ENCODE assay signal across 8 mouse cellular contexts in the genomic region with DNA sequence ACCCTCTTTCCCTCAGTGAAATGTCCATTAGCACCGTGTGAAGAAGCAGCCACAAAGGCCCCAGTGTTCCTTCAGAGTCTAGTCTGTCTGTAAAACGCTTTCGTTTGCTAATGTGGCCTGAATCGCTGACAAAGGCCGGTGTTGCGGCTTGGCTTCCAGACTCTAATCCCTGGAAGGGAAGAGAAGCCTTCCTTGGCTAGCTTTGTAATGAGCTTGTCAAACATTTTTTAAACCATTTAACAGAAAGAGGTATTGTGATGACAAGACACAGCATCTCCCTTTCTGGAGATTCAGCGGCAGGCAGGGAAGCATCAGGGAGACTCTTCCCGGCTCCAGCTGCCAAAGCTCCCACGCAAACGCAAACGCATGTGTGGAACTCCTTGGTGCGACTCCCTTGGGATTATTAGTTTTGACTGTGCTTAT.
DNase-seq lines count a peak whose midpoint lies in the region; ATAC-seq and TF ChIP-seq lines count a peak whose summit lies in the region.

No protein-coding gene starts in this region.

- TF ChIP-seq POLR2A in embryonic fibroblast, embryonic 13.5 days (IDR thresholded peaks at IDR 0.05; ENCODE audit: low read depth, low read length) = no peak
- no peak for TF ChIP-seq POLR2A in myocyte (IDR thresholded peaks at IDR 0.05; ENCODE audit: insufficient read length, low read depth)

- H3K4me1 ChIP-seq in embryonic fibroblast, embryonic 13.5 days (ENCODE audit: control insufficient read depth, insufficient read depth, low read length) = no peaks in the 10 kb centered on the region
- H3K4me1 ChIP-seq in hindbrain, embryonic 11.5 days (replicated peaks; ENCODE audit: control insufficient read depth, insufficient read depth, low read length) = 0 out of 2 replicates have a peak, but pooled peaks cover 3% of the 10 kb centered on the region

- H3K4me2 ChIP-seq in hindbrain, embryonic 11.5 days (replicated peaks; ENCODE audit: low read depth, low read length) = peak overlapping the region; percentile 25
- peak overlapping the region; percentile 21 for H3K4me2 ChIP-seq in myocyte (ENCODE audit: low read depth)

- peak; percentile 83 for ATAC-seq in hindbrain, embryonic 11.5 days (ENCODE audit: low FRiP score)
- ATAC-seq in CD4-positive, CD25-positive, alpha-beta regulatory T cell, adult 4 months = no peak

- H3K36me3 ChIP-seq in hindbrain, embryonic 11.5 days (ENCODE audit: control insufficient read depth, insufficient read depth, low read length) = no peaks in the 10 kb centered on the region
- no peaks in the 10 kb centered on the region for H3K36me3 ChIP-seq in myocyte (ENCODE audit: control insufficient read depth, insufficient read depth)

- H3K4me3 ChIP-seq in embryonic fibroblast, embryonic 13.5 days (ENCODE audit: insufficient read depth, low read length) = 0 out of 2 replicates have a peak overlapping the region, but pooled peaks have one; percentile 5
- H3K4me3 ChIP-seq in hindbrain, embryonic 11.5 days (ENCODE audit: low read depth, low read length) = peak overlapping the region; percentile 6; the same call in 1 of the 2 replicates
- no peak overlapping the region for H3K4me3 ChIP-seq in myocyte

- TF ChIP-seq CTCF in embryonic fibroblast, embryonic 13.5 days (IDR thresholded peaks at IDR 0.05; ENCODE audit: borderline replicate concordance, insufficient read depth, low read length) = no peak

- DNase-seq in ovary, postnatal 14 days (ENCODE audit: low spot score) = peak; percentile 5
- no peak for DNase-seq in ovary, postnatal 36 days (ENCODE audit: low spot score)
- peak; percentile 74 for DNase-seq in hindbrain, embryonic 11.5 days (ENCODE audit: low spot score)
- DNase-seq in layer of hippocampus, postnatal 25 days (ENCODE audit: extremely low spot score in 1 of 2, low spot score in 1 of 2) = peak; percentile 13 to 27
- no peak for DNase-seq in thymus, postnatal 36 days

- H3K9ac ChIP-seq in hindbrain, embryonic 11.5 days (ENCODE audit: low read depth, low read length) = peak overlapping the region; percentile 34; the same call in 1 of the 2 replicates

- H3K9me3 ChIP-seq in hindbrain, embryonic 11.5 days (ENCODE audit: control insufficient read depth, low read length) = no peaks in the 10 kb centered on the region

- no peak overlapping the region for H3K27ac ChIP-seq in embryonic fibroblast, embryonic 13.5 days (ENCODE audit: insufficient read depth, low read length)
- H3K27ac ChIP-seq in hindbrain, embryonic 11.5 days (ENCODE audit: low read depth, low read length) = peak overlapping the region; percentile 86

- 8% methylated on average over 12 of the region's 12 CpGs for WGBS in hindbrain, embryonic 11.5 days

- H3ac ChIP-seq in myocyte (ENCODE audit: control insufficient read depth, insufficient read length) = no peak overlapping the region

- no peaks in the 10 kb centered on the region for H3K79me2 ChIP-seq in myocyte (ENCODE audit: control insufficient read depth, insufficient read depth)

- no peaks in the 10 kb centered on the region for H3K27me3 ChIP-seq in hindbrain, embryonic 11.5 days (ENCODE audit: control insufficient read depth, insufficient read depth, low read length)
- H3K27me3 ChIP-seq in myocyte (ENCODE audit: control insufficient read depth, insufficient read depth, insufficient read length) = no peaks in the 10 kb centered on the region

TF ChIP-seq in myocyte, 11 proteins besides CTCF, POLR2A, EP300 and RAD21:
- TF ChIP-seq POLR2AphosphoS2 (IDR thresholded peaks at IDR 0.05; ENCODE audit: insufficient read length, low read depth) (no peak), TCF3 (IDR thresholded peaks at IDR 0.05; ENCODE audit: insufficient read length, low read depth) (no peak), MAX (IDR thresholded peaks at IDR 0.05; ENCODE audit: low read depth) (no peak), REST (IDR thresholded peaks at IDR 0.05; ENCODE audit: insufficient read depth, insufficient read length) (no peak), E2F4 (IDR thresholded peaks at IDR 0.05; ENCODE audit: insufficient read depth) (no peak)

Comparison
In these comparisons a context has a peak if more than half of its experiments do, and no peak if none do; other contexts are left out.
1. DNase-seq: peak in ovary, postnatal 14 days (single experiment), hindbrain, embryonic 11.5 days (single experiment) and layer of hippocampus, postnatal 25 days (2 of 2); none in ovary, postnatal 36 days (single experiment) and thymus, postnatal 36 days (0 of 2).